Comparison of ENCODE assay signal across 8 mouse cellular contexts in the genomic region with DNA sequence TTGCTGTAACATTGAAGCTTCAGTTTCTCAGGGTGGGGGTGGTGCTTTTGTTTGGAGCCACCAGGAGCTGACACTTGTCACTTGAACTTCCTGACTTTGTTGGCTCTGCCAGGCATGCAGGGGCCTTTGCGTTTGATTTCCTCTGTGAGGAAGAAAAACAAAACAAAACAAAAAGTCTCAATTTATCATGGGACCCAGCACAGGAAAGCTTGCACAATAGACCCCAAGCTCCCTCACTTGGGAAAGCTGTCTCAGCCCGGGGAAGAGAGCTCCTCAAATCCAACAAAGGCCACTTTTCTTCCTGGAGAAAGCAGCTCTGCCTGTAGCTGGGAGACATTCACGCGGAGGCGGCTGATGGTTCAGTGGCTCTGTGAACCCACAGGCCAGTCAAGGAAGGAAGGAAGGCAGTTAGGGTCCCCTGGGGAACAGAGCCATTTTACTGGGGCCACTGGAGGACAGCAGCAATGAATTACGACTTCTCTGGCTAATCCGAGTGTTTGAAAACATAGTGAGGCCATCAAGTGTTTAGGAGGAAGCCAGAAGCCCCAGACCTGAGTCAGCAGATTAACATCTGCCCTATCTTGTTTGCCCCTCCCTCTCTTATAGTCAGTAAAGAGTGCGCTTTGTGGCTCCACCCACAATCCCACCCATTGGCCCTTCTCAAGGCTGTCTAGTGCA. TPM values are rescaled to one million over a fixed set of nuclear protein-coding genes. Genes with fewer than 3 reads are reported as not detected.
DNase-seq lines count a peak whose midpoint lies in the region; ATAC-seq lines count a peak whose summit lies in the region.

No protein-coding gene starts in this region.

- no peak overlapping the region for H3K27ac ChIP-seq in midbrain, embryonic 11.5 days (ENCODE audit: low read depth, low read length)
- no peak overlapping the region for H3K27ac ChIP-seq in midbrain, embryonic 16.5 days (ENCODE audit: low read length)
- peak overlapping the region; percentile 87 for H3K27ac ChIP-seq in heart, embryonic 11.5 days (ENCODE audit: low read depth, low read length)

- H3K4me1 ChIP-seq in midbrain, embryonic 11.5 days (ENCODE audit: control insufficient read depth, insufficient read depth, low read length), result no peaks in the 10 kb centered on the region; the same call in 1 of the 2 replicates
- H3K4me1 ChIP-seq in midbrain, embryonic 16.5 days (ENCODE audit: control insufficient read depth, insufficient read depth, low read length), result no peaks in the 10 kb centered on the region; the same call in 1 of the 2 replicates
- H3K4me1 ChIP-seq in heart, embryonic 11.5 days (ENCODE audit: control insufficient read depth, insufficient read depth, low read length), result peaks cover 31% of the 10 kb centered on the region

- H3K27me3 ChIP-seq in midbrain, embryonic 11.5 days (ENCODE audit: control insufficient read depth, insufficient read depth, low read length), result no peaks in the 10 kb centered on the region
- H3K27me3 ChIP-seq in midbrain, embryonic 16.5 days (ENCODE audit: control insufficient read depth, insufficient read depth, low read depth, low read length), result no peaks in the 10 kb centered on the region
- H3K27me3 ChIP-seq in heart, embryonic 11.5 days (ENCODE audit: control insufficient read depth, insufficient read depth, low read length), result no peaks in the 10 kb centered on the region

- H3K4me2 ChIP-seq in midbrain, embryonic 11.5 days, result no peak overlapping the region
- no peak overlapping the region for H3K4me2 ChIP-seq in midbrain, embryonic 16.5 days (ENCODE audit: low read length)
- no peak overlapping the region for H3K4me2 ChIP-seq in heart, embryonic 11.5 days

- no peak overlapping the region for H3K4me3 ChIP-seq in midbrain, embryonic 11.5 days (ENCODE audit: low read depth, low read length)
- no peak overlapping the region for H3K4me3 ChIP-seq in midbrain, embryonic 16.5 days (ENCODE audit: low read depth, low read length)
- H3K4me3 ChIP-seq in heart, embryonic 11.5 days (ENCODE audit: low read depth, low read length), result no peak overlapping the region

- DNase-seq in midbrain, embryonic 11.5 days (ENCODE audit: low spot score, missing footprints), result peak; percentile 88
- peak; percentile 88 for DNase-seq in kidney, adult 9 months
- DNase-seq in lung, postnatal 25 days (ENCODE audit: low spot score), result peak; percentile 79
- DNase-seq in thymus, adult 18-20 months, result peak; percentile 49 to 67
- DNase-seq in frontal cortex, adult 2 months (ENCODE audit: extremely low spot score in 1 of 2, low spot score in 1 of 2), result no peak
- DNase-seq in cerebellum, postnatal 25 days, result no peak

- H3K36me3 ChIP-seq in midbrain, embryonic 11.5 days (ENCODE audit: control insufficient read depth, insufficient read depth, low read length), result no peaks in the 10 kb centered on the region
- no peaks in the 10 kb centered on the region for H3K36me3 ChIP-seq in midbrain, embryonic 16.5 days (ENCODE audit: control insufficient read depth, insufficient read depth, low read length)
- no peaks in the 10 kb centered on the region for H3K36me3 ChIP-seq in heart, embryonic 11.5 days (ENCODE audit: control insufficient read depth, insufficient read depth, low read length)

- ATAC-seq in midbrain, embryonic 11.5 days (ENCODE audit: low FRiP score), result no peak
- no peak for ATAC-seq in midbrain, embryonic 16.5 days
- ATAC-seq in heart, embryonic 11.5 days (replicated peaks; ENCODE audit: insufficient number of reproducible peaks, low FRiP score, low TSS enrichment), result peak; percentile 19; the same call in 1 of the 2 replicates

- H3K9me3 ChIP-seq in midbrain, embryonic 11.5 days (ENCODE audit: control insufficient read depth, low read length), result no peaks in the 10 kb centered on the region
- H3K9me3 ChIP-seq in midbrain, embryonic 16.5 days (replicated peaks; ENCODE audit: control insufficient read depth, low read length, poor library complexity, severe bottlenecking), result no peaks in the 10 kb centered on the region
- no peaks in the 10 kb centered on the region for H3K9me3 ChIP-seq in heart, embryonic 11.5 days (replicated peaks; ENCODE audit: control insufficient read depth, low read length)

- 37% methylated on average over 8 of the region's 8 CpGs for WGBS in midbrain, embryonic 11.5 days
- WGBS in midbrain, embryonic 16.5 days, result 32% methylated on average over 8 of the region's 8 CpGs
- 33% methylated on average over 8 of the region's 8 CpGs for WGBS in heart, embryonic 11.5 days (ENCODE audit: insufficient replicate concordance)

- H3K9ac ChIP-seq in midbrain, embryonic 11.5 days (ENCODE audit: low read length), result no peak overlapping the region
- no peak overlapping the region for H3K9ac ChIP-seq in midbrain, embryonic 16.5 days (ENCODE audit: low read depth, low read length)
- H3K9ac ChIP-seq in heart, embryonic 11.5 days (ENCODE audit: low read depth, low read length), result no peak overlapping the region

RNA-seq across cellular contexts. Expression of gene Rfx8, which starts 15.3 kb away (rescaled TPM):
- 0.15 and 0.39 TPM in 2 replicates for polyA plus RNA-seq in midbrain, embryonic 11.5 days (2014; fragmentation: Nextera tagmentation; extraction: Ambion mirVana)
- polyA plus RNA-seq in midbrain, embryonic 16.5 days (2015; fragmentation: Nextera tagmentation; extraction: Ambion mirVana), result 0.15 and 0.40 TPM in 2 replicates
- 0.74 and 1.5 TPM in 2 replicates for polyA plus RNA-seq in heart, embryonic 11.5 days (2014; fragmentation: Nextera tagmentation; extraction: Ambion mirVana)
- 0.26 and 0.48 TPM in 2 replicates for polyA plus RNA-seq in frontal cortex, adult 2 months (2012; rRNA removed)

Comparison
In these comparisons a context has a peak if more than half of its experiments do, and no peak if none do; other contexts are left out.
1. DNase-seq: peak in midbrain, embryonic 11.5 days (single experiment), kidney, adult 9 months (single experiment), lung, postnatal 25 days (single experiment) and thymus, adult 18-20 months (2 of 2); none in frontal cortex, adult 2 months (0 of 2) and cerebellum, postnatal 25 days (0 of 2).